Mouse (Mus musculus): ENCODE results near the gene Ripk1. TPM values are rescaled to one million over a fixed set of nuclear protein-coding genes. Genes with fewer than 3 reads are reported as not detected.

Ripk1 gene
- polyA plus RNA-seq, 1 experiment = 14.2 TPM

GRCm38 (mm10) chr13:34045511-34046249 is 43.5 kb downstream of the Ripk1 start:
- WGBS = 66% methylated on average over 5 of the region's 5 CpGs
- TF ChIP-seq CTCF (IDR thresholded peaks at IDR 0.05; ENCODE audit: control insufficient read depth, insufficient read depth, low read length) (no peak), POLR2A (IDR thresholded peaks at IDR 0.05; ENCODE audit: borderline replicate concordance, control insufficient read depth, low read depth, low read length) (no peak)
- Histone ChIP-seq H3K27ac (ENCODE audit: control insufficient read depth, insufficient read depth, low read depth, low read length, poor library complexity) (no peak overlapping the region), H3K4me3 (replicated peaks; ENCODE audit: control insufficient read depth, low read depth, low read length) (no peak overlapping the region), H3K4me1 (ENCODE audit: control insufficient read depth, insufficient read depth, low read length) (peaks cover 1% of the 10 kb centered on the region; the same call in 1 of the 2 replicates)

DNA sequence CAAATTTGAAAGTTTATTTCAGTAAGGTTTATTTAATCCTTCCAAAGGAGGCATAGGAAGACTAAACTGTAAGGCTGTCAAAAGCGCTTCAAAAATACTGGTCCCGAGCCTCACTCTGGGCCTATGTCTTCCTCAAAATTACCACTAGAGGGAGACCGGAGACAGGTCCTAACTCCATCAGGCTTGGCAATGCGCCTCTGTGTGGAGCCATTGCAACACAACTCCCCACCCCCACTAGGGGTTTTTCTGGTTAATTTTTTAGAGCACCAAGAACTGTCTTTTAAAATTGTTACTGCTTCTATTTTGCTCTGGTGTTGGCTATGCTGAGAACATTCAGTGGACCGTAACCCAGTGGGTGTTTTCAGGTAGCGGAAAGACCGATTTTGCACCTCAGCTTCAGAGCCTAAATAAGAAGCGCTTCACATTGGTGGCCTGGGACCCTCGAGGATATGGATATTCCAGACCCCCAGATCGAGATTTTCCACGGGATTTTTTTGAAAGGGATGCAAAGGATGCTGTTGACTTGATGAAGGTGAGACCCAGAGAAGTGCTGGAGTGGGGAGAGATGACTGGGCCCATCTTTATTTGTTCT is 44.4 kb downstream of the Ripk1 start:
- TF ChIP-seq CTCF (IDR thresholded peaks at IDR 0.05; ENCODE audit: control insufficient read depth, insufficient read depth, low read length) (peak; percentile 76), POLR2A (IDR thresholded peaks at IDR 0.05; ENCODE audit: borderline replicate concordance, control insufficient read depth, low read depth, low read length) (no peak)
- Histone ChIP-seq H3K4me3 (replicated peaks; ENCODE audit: control insufficient read depth, low read depth, low read length) (no peak overlapping the region), H3K27ac (ENCODE audit: control insufficient read depth, insufficient read depth, low read depth, low read length, poor library complexity) (no peak overlapping the region), H3K4me1 (ENCODE audit: control insufficient read depth, insufficient read depth, low read length) (peaks cover 4% of the 10 kb centered on the region; the same call in 1 of the 2 replicates)
- WGBS = 40% methylated on average over 11 of the region's 11 CpGs

DNA sequence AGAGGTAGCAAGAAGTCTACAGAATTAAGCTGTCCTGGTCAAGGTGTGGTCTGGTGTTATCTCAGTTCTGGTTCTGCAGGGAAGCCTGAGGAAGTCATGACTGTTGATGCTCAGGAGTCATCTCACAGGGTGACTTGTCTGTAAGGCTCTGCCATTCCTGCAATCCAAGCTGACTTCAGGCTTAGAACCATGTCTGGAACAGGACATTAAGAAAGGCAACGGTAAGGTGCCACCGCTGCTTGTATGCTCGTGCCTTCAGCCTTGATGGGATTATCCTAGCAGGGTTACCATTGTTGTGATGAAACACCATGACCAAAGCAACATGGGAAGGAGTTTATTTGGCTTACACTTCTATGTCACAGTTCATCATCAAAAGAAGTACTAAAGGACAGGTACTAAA is 45.4 kb downstream of the Ripk1 start:
- 93% methylated on average over 3 of the region's 3 CpGs for WGBS
- no peak for TF ChIP-seq CTCF (IDR thresholded peaks at IDR 0.05; ENCODE audit: control insufficient read depth, insufficient read depth, low read length)
- TF ChIP-seq POLR2A (IDR thresholded peaks at IDR 0.05; ENCODE audit: borderline replicate concordance, control insufficient read depth, low read depth, low read length) = no peak
- no peak overlapping the region for H3K27ac ChIP-seq (ENCODE audit: control insufficient read depth, insufficient read depth, low read depth, low read length, poor library complexity)
- H3K4me1 ChIP-seq (ENCODE audit: control insufficient read depth, insufficient read depth, low read length) = peaks cover 4% of the 10 kb centered on the region; the same call in 1 of the 2 replicates
- no peak overlapping the region for H3K4me3 ChIP-seq (replicated peaks; ENCODE audit: control insufficient read depth, low read depth, low read length)

GRCm38 (mm10) chr13:34050479-34050878 is 48.3 kb downstream of the Ripk1 start:
- 85% methylated on average over 8 of the region's 8 CpGs for WGBS
- H3K4me3 ChIP-seq (replicated peaks; ENCODE audit: control insufficient read depth, low read depth, low read length) = no peak overlapping the region
- H3K4me1 ChIP-seq (ENCODE audit: control insufficient read depth, insufficient read depth, low read length) = peaks cover 4% of the 10 kb centered on the region; the same call in 1 of the 2 replicates
- peak overlapping the region; percentile 2; the same call in 1 of the 2 replicates for H3K27ac ChIP-seq (ENCODE audit: control insufficient read depth, insufficient read depth, low read depth, low read length, poor library complexity)
- TF ChIP-seq CTCF (IDR thresholded peaks at IDR 0.05; ENCODE audit: control insufficient read depth, insufficient read depth, low read length) (no peak), POLR2A (IDR thresholded peaks at IDR 0.05; ENCODE audit: borderline replicate concordance, control insufficient read depth, low read depth, low read length) (no peak)

GRCm38 (mm10) chr13:34051692-34052091 is 49.5 kb downstream of the Ripk1 start:
- TF ChIP-seq CTCF (IDR thresholded peaks at IDR 0.05; ENCODE audit: control insufficient read depth, insufficient read depth, low read length) (no peak), POLR2A (IDR thresholded peaks at IDR 0.05; ENCODE audit: borderline replicate concordance, control insufficient read depth, low read depth, low read length) (no peak)

DNA sequence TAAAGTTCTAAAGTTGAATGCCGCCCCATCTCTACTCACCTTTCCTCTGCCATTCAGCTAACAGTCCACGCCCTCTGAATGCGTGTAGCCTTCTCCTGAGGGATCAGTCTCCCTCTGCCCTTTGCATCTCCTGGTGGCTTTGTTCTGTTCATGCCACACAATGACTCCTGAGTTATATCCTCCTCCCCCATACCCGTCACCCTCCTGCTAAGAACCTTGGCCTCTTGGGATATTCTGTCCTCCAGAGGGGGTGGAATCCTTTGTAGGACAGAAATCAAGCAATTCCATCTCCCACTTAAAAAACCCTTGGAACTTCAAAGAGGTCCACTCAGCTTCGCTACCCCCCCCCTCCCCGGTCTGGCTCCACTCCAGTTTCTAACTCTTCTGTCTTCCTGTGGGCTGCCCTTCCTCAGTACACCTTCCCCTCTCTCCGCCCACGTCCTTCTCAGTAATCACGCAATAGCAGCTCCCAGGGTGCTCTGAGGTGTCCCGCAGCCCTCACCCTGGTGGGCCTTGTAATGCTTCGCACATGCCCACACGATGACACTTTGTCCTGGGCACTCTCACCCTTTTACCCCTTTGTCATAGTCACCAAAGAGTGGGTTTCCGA is 51.6 kb downstream of the Ripk1 start:
- TF ChIP-seq POLR2A (IDR thresholded peaks at IDR 0.05; ENCODE audit: borderline replicate concordance, control insufficient read depth, low read depth, low read length) (no peak), CTCF (IDR thresholded peaks at IDR 0.05; ENCODE audit: control insufficient read depth, insufficient read depth, low read length) (no peak)
- WGBS = 70% methylated on average over 13 of the region's 13 CpGs
- Histone ChIP-seq H3K4me3 (replicated peaks; ENCODE audit: control insufficient read depth, low read depth, low read length) (no peak overlapping the region), H3K4me1 (ENCODE audit: control insufficient read depth, insufficient read depth, low read length) (peaks cover 4% of the 10 kb centered on the region; the same call in 1 of the 2 replicates), H3K27ac (ENCODE audit: control insufficient read depth, insufficient read depth, low read depth, low read length, poor library complexity) (no peak overlapping the region)

More at GRCm38 (mm10) chr13:34051692-34052091, 49.5 kb downstream of the Ripk1 start:
- H3K4me1 ChIP-seq (ENCODE audit: control insufficient read depth, insufficient read depth, low read length) = peaks cover 4% of the 10 kb centered on the region; the same call in 1 of the 2 replicates
- no peak overlapping the region for H3K4me3 ChIP-seq (replicated peaks; ENCODE audit: control insufficient read depth, low read depth, low read length)
- 48% methylated on average over 3 of the region's 3 CpGs for WGBS
- H3K27ac ChIP-seq (ENCODE audit: control insufficient read depth, insufficient read depth, low read depth, low read length, poor library complexity) = no peak overlapping the region

GRCm38 (mm10) chr13:34054391-34054790 is 52.2 kb downstream of the Ripk1 start:
- no peak overlapping the region for H3K4me3 ChIP-seq (replicated peaks; ENCODE audit: control insufficient read depth, low read depth, low read length)
- H3K4me1 ChIP-seq (ENCODE audit: control insufficient read depth, insufficient read depth, low read length) = peaks cover 4% of the 10 kb centered on the region; the same call in 1 of the 2 replicates
- TF ChIP-seq CTCF (IDR thresholded peaks at IDR 0.05; ENCODE audit: control insufficient read depth, insufficient read depth, low read length) (no peak), POLR2A (IDR thresholded peaks at IDR 0.05; ENCODE audit: borderline replicate concordance, control insufficient read depth, low read depth, low read length) (no peak)
- WGBS = 82% methylated on average over 4 of the region's 4 CpGs
- H3K27ac ChIP-seq (ENCODE audit: control insufficient read depth, insufficient read depth, low read depth, low read length, poor library complexity) = no peak overlapping the region

- no peak overlapping the region for H3K4me3 ChIP-seq (replicated peaks; ENCODE audit: control insufficient read depth, low read depth, low read length)
- no peak overlapping the region for H3K27ac ChIP-seq (ENCODE audit: control insufficient read depth, insufficient read depth, low read depth, low read length, poor library complexity)
- 87% methylated on average over 3 of the region's 3 CpGs for WGBS
- TF ChIP-seq POLR2A (IDR thresholded peaks at IDR 0.05; ENCODE audit: borderline replicate concordance, control insufficient read depth, low read depth, low read length) = no peak
- no peak for TF ChIP-seq CTCF (IDR thresholded peaks at IDR 0.05; ENCODE audit: control insufficient read depth, insufficient read depth, low read length)
- H3K4me1 ChIP-seq (ENCODE audit: control insufficient read depth, insufficient read depth, low read length) = peaks cover 4% of the 10 kb centered on the region; the same call in 1 of the 2 replicates
Measured at GRCm38 (mm10) chr13:34054983-34055382, 52.8 kb downstream of the Ripk1 start.

Measured in bone marrow, adult 2 months (tissue).